Mouse (Mus musculus) gastrocnemius, adult 8-10 months (tissue): Measurements from ENCODE around the gene Ptprd. TPM values are rescaled to one million over a fixed set of nuclear protein-coding genes. Genes with fewer than 3 reads are reported as not detected.

Source experiments
- DNase-seq, 2 experiments: peaks; one replicate each; pipeline ENCODE4 v3.0.0; 2022; ENCODE audit warnings: low spot score in 2 of 2
- microRNA-seq: library from miRNA; unstranded; fragments of <30 nt; microRNA quantifications from one replicate; pipeline ENCODE4 v1.2.0, GENCODE M21; 2022
- total RNA-seq, 4 experiments: library from RNA; stranded (reverse); gene quantifications; 2 replicates each; pipeline ENCODE4 v1.2.4; 2022

The Ptprd gene
- total RNA-seq, 4 experiments from 2014 or later, result 3.5 to 4.6 (median 4.3) TPM

GRCm38 (mm10) chr4:75968618-75969017 lies 2243.1 kb downstream of the Ptprd start:
- DNase-seq, result no peak

- no peak for DNase-seq
Measured at GRCm38 (mm10) chr4:75965810-75966209, 2246.0 kb downstream of the Ptprd start.

GRCm38 (mm10) chr4:75962916-75963315 lies 2248.8 kb downstream of the Ptprd start:
- DNase-seq, result no peak

- DNase-seq, result no peak
Measured at GRCm38 (mm10) chr4:75961865-75962264, 2249.9 kb downstream of the Ptprd start.

GRCm38 (mm10) chr4:75953349-75954060 lies 2258.3 kb downstream of the Ptprd start:
- DNase-seq, result no peak

- DNase-seq, result no peak
Measured at GRCm38 (mm10) chr4:75950582-75950981, 2261.2 kb downstream of the Ptprd start.

GRCm38 (mm10) chr4:75894871-75895270 lies 2316.9 kb downstream of the Ptprd start:
- no peak for DNase-seq

Small RNA genes lying within 50 kb of the gene (microRNA-seq; reads per million reads assigned to microRNA genes)
- not detected for gene Gm23159
